In genomic region chr17:56625495-56625894, GRCm38 (mm10) we compare ENCODE assay signal across 1 mouse cellular context.
TF ChIP-seq lines count a peak whose summit lies in the region.

No protein-coding gene starts in this region.

TF ChIP-seq in CH12.LX, 34 proteins besides CTCF, POLR2A, EP300 and RAD21 (continued from another document):
- TF ChIP-seq ZNF384 (IDR thresholded peaks at IDR 0.05; ENCODE audit: low read depth, low read length) (no peak), RCOR1 (conservative IDR thresholded peaks at IDR 0.05; ENCODE audit: low read depth, low read length) (no peak), E2F4 (IDR thresholded peaks at IDR 0.05; ENCODE audit: insufficient replicate concordance, low read depth, low read length) (no peak)
